Mouse (Mus musculus): ENCODE results near the gene Zzz3. TPM values are rescaled to one million over a fixed set of nuclear protein-coding genes. Genes with fewer than 3 reads are reported as not detected.

Zzz3 gene
- total RNA-seq (2014; rRNA removed), result 29.4 and 40.6 TPM in 2 replicates
- 21.0 TPM in 2 replicates for polyA plus RNA-seq (2015; fragmentation: Nextera tagmentation; extraction: Ambion mirVana)

DNA sequence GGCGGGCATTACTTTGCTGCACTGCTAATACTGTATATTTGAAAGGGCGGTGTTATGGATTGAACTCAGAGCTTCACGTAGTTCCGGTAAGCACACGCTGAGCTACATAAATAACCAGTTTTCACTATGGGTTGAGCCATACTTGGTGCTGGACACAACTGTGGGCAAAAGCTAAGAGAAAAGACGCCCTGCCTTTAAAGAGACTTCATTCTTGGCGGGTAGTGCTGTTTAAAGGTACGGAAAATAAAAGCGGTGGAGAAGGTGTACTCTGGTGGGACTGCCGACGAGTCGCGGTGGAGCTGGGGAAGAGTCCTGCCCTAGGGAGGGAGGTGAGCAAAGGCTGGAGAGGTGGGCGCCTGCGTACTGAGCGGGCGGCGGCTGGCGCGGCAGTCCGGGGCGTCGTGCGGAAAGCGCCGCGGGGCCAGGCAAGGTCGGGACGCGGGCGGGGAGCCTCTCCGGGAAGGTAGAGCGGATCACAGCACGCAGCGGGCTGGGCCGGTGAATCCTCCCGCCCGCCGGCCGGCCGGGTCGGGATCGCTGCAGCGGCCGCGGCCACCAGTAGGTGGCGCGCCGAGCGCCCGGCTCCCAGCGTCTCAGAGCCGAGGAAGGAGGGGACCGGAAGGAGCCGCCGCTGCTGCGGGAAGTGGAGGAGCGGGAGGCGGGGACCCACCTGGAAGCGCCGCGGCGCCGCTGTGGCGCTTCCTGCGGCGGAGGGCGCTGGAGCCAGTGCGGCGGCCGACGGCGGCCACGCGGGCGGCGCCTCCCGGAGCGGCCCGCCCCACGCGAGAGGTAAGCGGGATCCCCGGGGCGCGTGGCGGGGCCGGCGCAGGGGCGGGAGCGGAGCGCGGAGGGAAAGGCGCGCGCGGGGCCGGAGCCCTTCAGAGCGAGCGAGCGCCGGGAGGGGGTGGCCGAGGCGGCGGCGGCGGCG, at the start of gene Zzz3:
Zzz3 (plus strand) TSS at position 124 of the 928 bp plus-strand sequence.
- Histone ChIP-seq H3K27ac (ENCODE audit: low read depth, low read length) (peak within 1 kb of the TSS; percentile 94), H3K4me1 (ENCODE audit: insufficient read depth, low read length) (peaks cover 7% of the 10 kb centered on the region; the same call in 1 of the 2 replicates), H3K27me3 (ENCODE audit: insufficient read depth, low read length) (no peaks in the 10 kb centered on the region), H3K36me3 (ENCODE audit: insufficient read depth, low read length) (no peaks in the 10 kb centered on the region), H3K4me2 (ENCODE audit: low read depth, low read length, poor library complexity, severe bottlenecking) (peak within 1 kb of the TSS; percentile 69), H3K4me3 (ENCODE audit: low read depth, low read length) (peak within 1 kb of the TSS; percentile 79), H3K9ac (replicated peaks; ENCODE audit: low read length, poor library complexity, severe bottlenecking) (peak within 1 kb of the TSS; percentile 92), H3K9me3 (ENCODE audit: low read length) (no peaks in the 10 kb centered on the region)
- DNase-seq (ENCODE audit: low spot score), result peak; percentile 94
- peak; percentile 81 for TF ChIP-seq CTCF (IDR thresholded peaks at IDR 0.05)
- under 1% methylated on average over 48 of the region's 108 CpGs for WGBS
- ATAC-seq (ENCODE audit: low FRiP score), result peak; percentile 93

DNA sequence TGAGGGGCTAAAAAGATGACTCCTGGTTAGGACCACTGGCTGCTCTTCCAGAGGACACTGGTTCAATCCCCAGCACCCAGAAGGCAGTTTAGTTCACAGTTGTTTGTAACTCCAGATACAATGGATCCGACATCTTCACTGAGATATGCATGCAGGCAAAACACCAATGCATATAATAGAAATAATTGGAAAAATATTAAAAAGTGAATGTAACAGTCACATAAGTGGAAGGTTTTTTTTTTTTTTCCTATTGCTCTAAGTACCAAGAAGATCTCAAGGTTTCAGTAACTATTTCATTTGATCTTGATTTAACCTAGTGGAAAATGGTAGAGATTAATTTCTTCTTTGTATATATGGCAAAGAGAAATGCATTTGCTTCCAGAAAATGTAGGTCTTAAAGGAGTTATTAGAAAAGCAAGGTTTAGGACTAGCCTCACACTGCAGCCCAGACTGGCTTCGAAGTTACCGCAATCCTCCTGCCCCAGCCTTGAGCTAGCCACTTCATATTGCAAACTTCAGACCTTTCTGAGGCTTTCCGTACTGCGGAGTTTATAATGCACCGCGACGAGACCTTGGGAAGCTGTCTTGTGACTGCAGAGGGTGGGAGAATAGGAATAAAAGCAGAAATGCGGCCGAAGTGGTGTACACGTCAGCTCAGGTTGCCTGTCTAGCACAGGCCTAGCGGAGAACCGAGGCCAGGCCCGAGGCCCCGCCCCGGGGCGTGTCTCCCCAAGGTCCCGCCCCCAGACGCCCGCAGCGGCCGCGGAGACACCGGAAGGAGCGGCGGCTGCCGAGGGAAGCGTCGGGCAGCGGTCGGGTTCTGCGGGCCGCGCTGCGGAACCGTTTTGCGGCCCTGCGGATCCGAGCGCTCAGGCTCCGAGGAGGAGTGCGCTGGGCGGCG, 49.3 kb upstream of the Zzz3 start, which contains the start of gene Usp33:
Usp33 (plus strand) TSS at position 747 of the 901 bp plus-strand sequence.
- Histone ChIP-seq H3K27ac (ENCODE audit: low read depth, low read length) (peak within 1 kb of the TSS; percentile 89), H3K9ac (replicated peaks; ENCODE audit: low read length, poor library complexity, severe bottlenecking) (peak within 1 kb of the TSS; percentile 91), H3K4me1 (ENCODE audit: insufficient read depth, low read length) (peaks cover 4% of the 10 kb centered on the region), H3K36me3 (ENCODE audit: insufficient read depth, low read length) (no peaks in the 10 kb centered on the region), H3K4me2 (ENCODE audit: low read depth, low read length, poor library complexity, severe bottlenecking) (peak within 1 kb of the TSS; percentile 65), H3K27me3 (ENCODE audit: insufficient read depth, low read length) (no peaks in the 10 kb centered on the region), H3K4me3 (ENCODE audit: low read depth, low read length) (peak within 1 kb of the TSS; percentile 75), H3K9me3 (ENCODE audit: low read length) (no peaks in the 10 kb centered on the region)
- WGBS, result 10% methylated on average over 26 of the region's 44 CpGs
- TF ChIP-seq CTCF (IDR thresholded peaks at IDR 0.05), result peak; percentile 18; the same call in 1 of the 2 replicates
- DNase-seq (ENCODE audit: low spot score) (peak; percentile 95), ATAC-seq (ENCODE audit: low FRiP score) (peak; percentile 96)

DNA sequence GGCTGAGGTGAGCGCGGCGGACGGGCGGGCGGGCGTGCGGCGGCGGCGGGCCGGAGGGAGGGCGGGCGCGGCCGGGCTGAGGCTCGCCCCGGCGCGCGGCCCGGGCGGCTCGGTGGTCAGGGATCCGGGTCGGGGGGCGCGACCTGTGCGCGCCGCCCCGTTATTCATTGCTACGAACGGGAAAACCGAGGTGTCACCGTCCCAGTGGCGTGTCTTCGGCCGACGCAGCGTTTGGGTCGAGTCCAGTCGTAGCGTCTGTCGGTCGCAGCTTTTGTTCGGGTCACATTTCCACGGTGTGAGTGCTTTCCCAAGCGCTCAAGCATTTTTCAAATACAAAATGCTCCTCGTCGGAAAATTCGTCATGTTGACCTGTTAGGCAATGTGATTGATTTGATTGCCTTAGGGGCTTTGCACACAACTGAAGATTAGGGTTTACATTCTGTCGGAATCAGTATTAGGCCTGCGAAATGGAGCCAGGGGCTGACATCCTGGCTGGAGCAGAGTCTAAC, 48.6 kb upstream of the Zzz3 start:
- no peak for TF ChIP-seq CTCF (IDR thresholded peaks at IDR 0.05)
- WGBS, result under 1% methylated on average over 41 of the region's 54 CpGs
- ATAC-seq (ENCODE audit: low FRiP score), result peak; percentile 10

DNA sequence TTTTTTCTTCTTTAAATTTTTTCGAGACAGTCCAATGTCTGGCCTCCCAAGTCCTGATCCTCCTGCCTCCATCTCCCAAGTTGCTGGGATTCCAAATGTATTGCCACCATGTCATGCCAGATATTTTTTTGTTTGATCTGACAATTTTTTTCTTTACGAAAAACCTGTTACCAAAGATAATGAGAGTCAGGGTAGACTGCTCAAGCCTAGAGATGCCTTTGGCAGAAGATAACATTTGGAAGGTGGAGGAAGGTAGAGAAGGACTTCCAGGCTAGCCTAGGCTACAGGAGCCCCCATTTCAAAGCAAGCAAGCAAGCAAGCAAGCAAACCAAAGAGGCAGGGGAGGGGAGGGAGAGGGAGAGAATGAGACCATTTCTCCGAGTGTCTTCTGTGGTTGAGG, 48.0 kb upstream of the Zzz3 start:
- no peak for ATAC-seq (ENCODE audit: low FRiP score)
- WGBS, result 26% methylated on average over 3 of the region's 3 CpGs
- DNase-seq (ENCODE audit: low spot score), result no peak

More for the DNA sequence above, 48.6 kb upstream of the Zzz3 start:
- H3K27ac ChIP-seq (ENCODE audit: low read depth, low read length), result peak overlapping the region; percentile 89
- peak overlapping the region; percentile 65 for H3K4me2 ChIP-seq (ENCODE audit: low read depth, low read length, poor library complexity, severe bottlenecking)
- peak overlapping the region; percentile 75 for H3K4me3 ChIP-seq (ENCODE audit: low read depth, low read length)
- no peaks in the 10 kb centered on the region for H3K27me3 ChIP-seq (ENCODE audit: insufficient read depth, low read length)
- peak; percentile 42 for DNase-seq (ENCODE audit: low spot score)
- H3K9ac ChIP-seq (replicated peaks; ENCODE audit: low read length, poor library complexity, severe bottlenecking), result peak overlapping the region; percentile 91
- no peaks in the 10 kb centered on the region for H3K36me3 ChIP-seq (ENCODE audit: insufficient read depth, low read length)
- H3K4me1 ChIP-seq (ENCODE audit: insufficient read depth, low read length), result peaks cover 4% of the 10 kb centered on the region
- no peaks in the 10 kb centered on the region for H3K9me3 ChIP-seq (ENCODE audit: low read length)

DNA sequence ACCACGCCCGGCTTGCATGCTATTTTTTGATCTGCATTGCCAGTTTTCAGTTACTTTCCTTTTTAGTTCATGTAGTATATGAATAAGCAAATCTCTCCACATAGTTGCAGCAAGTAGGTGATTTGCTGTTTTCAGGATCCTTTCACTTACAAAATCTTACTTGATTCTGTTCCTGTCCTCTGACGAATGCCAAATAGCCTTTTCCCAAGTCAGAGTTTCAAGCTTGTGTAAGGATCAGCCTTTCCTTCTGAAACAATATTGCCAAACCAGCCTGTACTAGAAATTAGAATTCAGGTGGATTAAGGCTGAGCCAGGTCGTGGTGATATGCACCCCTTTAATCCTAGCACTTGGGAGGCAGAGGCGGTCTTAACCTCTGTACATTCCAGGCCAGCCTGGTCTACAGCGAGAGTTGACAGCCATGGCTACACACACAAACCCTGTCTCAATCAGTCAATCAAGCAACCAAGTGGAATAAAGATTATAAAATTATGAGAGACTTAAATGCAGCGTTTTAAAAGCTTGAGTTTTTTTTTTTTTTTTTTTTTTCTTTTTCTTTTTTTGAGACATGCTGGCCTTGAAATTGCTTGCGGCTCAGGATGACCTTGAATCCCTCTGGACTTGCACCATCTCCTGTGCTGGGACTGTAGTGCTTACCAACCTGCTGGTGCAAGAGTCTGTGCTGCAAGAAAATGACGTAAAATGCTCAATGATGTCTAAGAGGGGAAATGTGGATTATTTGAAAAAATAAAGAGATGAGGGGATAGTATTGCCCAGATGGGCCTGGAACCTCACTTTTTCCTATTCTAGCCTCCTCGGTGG, 47.1 kb upstream of the Zzz3 start:
- Histone ChIP-seq H3K36me3 (ENCODE audit: insufficient read depth, low read length) (no peaks in the 10 kb centered on the region), H3K4me2 (ENCODE audit: low read depth, low read length, poor library complexity, severe bottlenecking) (0 out of 2 replicates have a peak overlapping the region, but pooled peaks have one; percentile 65), H3K27ac (ENCODE audit: low read depth, low read length) (no peak overlapping the region), H3K9ac (replicated peaks; ENCODE audit: low read length, poor library complexity, severe bottlenecking) (no peak overlapping the region), H3K9me3 (ENCODE audit: low read length) (no peaks in the 10 kb centered on the region), H3K4me3 (ENCODE audit: low read depth, low read length) (no peak overlapping the region), H3K27me3 (ENCODE audit: insufficient read depth, low read length) (no peaks in the 10 kb centered on the region), H3K4me1 (ENCODE audit: insufficient read depth, low read length) (peaks cover 4% of the 10 kb centered on the region)
- ATAC-seq (ENCODE audit: low FRiP score) (no peak), DNase-seq (ENCODE audit: low spot score) (no peak)
- 85% methylated on average over 10 of the region's 10 CpGs for WGBS
- no peak for TF ChIP-seq CTCF (IDR thresholded peaks at IDR 0.05)

More for the DNA sequence above, 48.0 kb upstream of the Zzz3 start:
- Histone ChIP-seq H3K27ac (ENCODE audit: low read depth, low read length) (peak overlapping the region; percentile 89; the same call in 1 of the 2 replicates), H3K9me3 (ENCODE audit: low read length) (no peaks in the 10 kb centered on the region), H3K9ac (replicated peaks; ENCODE audit: low read length, poor library complexity, severe bottlenecking) (peak overlapping the region; percentile 91), H3K27me3 (ENCODE audit: insufficient read depth, low read length) (no peaks in the 10 kb centered on the region), H3K36me3 (ENCODE audit: insufficient read depth, low read length) (no peaks in the 10 kb centered on the region), H3K4me3 (ENCODE audit: low read depth, low read length) (peak overlapping the region; percentile 75), H3K4me2 (ENCODE audit: low read depth, low read length, poor library complexity, severe bottlenecking) (peak overlapping the region; percentile 65), H3K4me1 (ENCODE audit: insufficient read depth, low read length) (peaks cover 4% of the 10 kb centered on the region)
- TF ChIP-seq CTCF (IDR thresholded peaks at IDR 0.05), result no peak

Data from midbrain, postnatal 0 days (tissue).